Mouse (Mus musculus): Measurements from ENCODE around the gene Nkx2-1.

The Nkx2-1 gene

GRCm38 (mm10) chr12:56522191-56522590 is 14.5 kb downstream of the Nkx2-1 start:
- no peak for DNase-seq (ENCODE audit: low spot score in 2 of 2)

- DNase-seq (ENCODE audit: low spot score in 2 of 2), result no peak
Measured at GRCm38 (mm10) chr12:56521106-56521840, 15.4 kb downstream of the Nkx2-1 start.

- no peak for DNase-seq (ENCODE audit: low spot score in 2 of 2)
Measured at GRCm38 (mm10) chr12:56520396-56521105, 16.2 kb downstream of the Nkx2-1 start.

- DNase-seq (ENCODE audit: low spot score in 2 of 2), result no peak
Measured at GRCm38 (mm10) chr12:56519738-56520191, 16.9 kb downstream of the Nkx2-1 start.

- DNase-seq (ENCODE audit: low spot score in 2 of 2), result no peak
Measured at GRCm38 (mm10) chr12:56519071-56519737, 17.5 kb downstream of the Nkx2-1 start.

- DNase-seq (ENCODE audit: low spot score in 2 of 2), result no peak
Measured at GRCm38 (mm10) chr12:56518221-56518620, 18.5 kb downstream of the Nkx2-1 start.

- DNase-seq (ENCODE audit: low spot score in 2 of 2), result no peak
Measured at GRCm38 (mm10) chr12:56514831-56515230, 21.9 kb downstream of the Nkx2-1 start.

GRCm38 (mm10) chr12:56508413-56508812 is 28.3 kb downstream of the Nkx2-1 start:
- no peak for DNase-seq (ENCODE audit: low spot score in 2 of 2)

GRCm38 (mm10) chr12:56487046-56487445 is 49.7 kb downstream of the Nkx2-1 start:
- DNase-seq (ENCODE audit: low spot score in 2 of 2), result no peak

GRCm38 (mm10) chr12:56482606-56483005 is 54.1 kb downstream of the Nkx2-1 start:
- no peak for DNase-seq (ENCODE audit: low spot score in 2 of 2)
